Mouse (Mus musculus): ENCODE results near the gene Sez6l2. TPM values are rescaled to one million over a fixed set of nuclear protein-coding genes. Genes with fewer than 3 reads are reported as not detected.

The Sez6l2 gene
- polyA plus RNA-seq, 1 experiment from 2014 or later: 50.5 TPM

GRCm38 (mm10) chr7:126984667-126985444 is 34.5 kb downstream of the Sez6l2 start:
- Histone ChIP-seq H3K27me3 (replicated peaks) (no peaks in the 10 kb centered on the region), H3K4me3 (no peak overlapping the region), H3K4me2 (no peak overlapping the region), H3K9me3 (no peaks in the 10 kb centered on the region), H3K27ac (no peak overlapping the region), H3K4me1 (no peaks in the 10 kb centered on the region), H3K9ac (no peak overlapping the region), H3K36me3 (replicated peaks) (peaks cover 7% of the 10 kb centered on the region; the same call in 1 of the 2 replicates)
- no peak for ATAC-seq (replicated peaks)
- WGBS: 65% methylated on average over 10 of the region's 10 CpGs

DNA sequence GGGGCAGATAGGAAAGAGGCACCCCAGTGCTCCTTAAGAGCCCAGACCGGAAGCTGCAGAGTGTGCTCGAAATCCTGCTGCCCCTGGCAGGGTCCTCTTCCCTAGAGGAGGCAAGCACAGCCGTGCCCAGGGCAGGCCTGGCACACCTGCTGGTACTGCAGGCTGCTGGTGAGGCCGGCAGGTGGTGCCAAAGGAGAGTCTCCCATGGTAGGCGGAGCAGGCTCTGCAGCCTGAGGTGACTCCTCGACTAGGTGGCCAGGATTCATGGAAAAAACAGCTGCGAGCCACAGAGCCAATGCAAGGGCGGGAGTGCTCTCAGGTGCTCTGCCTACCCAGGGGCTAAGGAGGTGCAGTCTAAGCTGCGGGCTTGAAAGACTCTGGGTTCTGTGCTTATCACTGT is 36.0 kb downstream of the Sez6l2 start:
- Histone ChIP-seq H3K36me3 (replicated peaks) (0 out of 2 replicates have a peak, but pooled peaks cover 2% of the 10 kb centered on the region), H3K9ac (no peak overlapping the region), H3K27me3 (replicated peaks) (no peaks in the 10 kb centered on the region), H3K4me3 (no peak overlapping the region), H3K27ac (no peak overlapping the region), H3K4me1 (no peaks in the 10 kb centered on the region), H3K9me3 (no peaks in the 10 kb centered on the region), H3K4me2 (no peak overlapping the region)
- 41% methylated on average over 9 of the region's 9 CpGs for WGBS
- no peak for ATAC-seq (replicated peaks)

DNA sequence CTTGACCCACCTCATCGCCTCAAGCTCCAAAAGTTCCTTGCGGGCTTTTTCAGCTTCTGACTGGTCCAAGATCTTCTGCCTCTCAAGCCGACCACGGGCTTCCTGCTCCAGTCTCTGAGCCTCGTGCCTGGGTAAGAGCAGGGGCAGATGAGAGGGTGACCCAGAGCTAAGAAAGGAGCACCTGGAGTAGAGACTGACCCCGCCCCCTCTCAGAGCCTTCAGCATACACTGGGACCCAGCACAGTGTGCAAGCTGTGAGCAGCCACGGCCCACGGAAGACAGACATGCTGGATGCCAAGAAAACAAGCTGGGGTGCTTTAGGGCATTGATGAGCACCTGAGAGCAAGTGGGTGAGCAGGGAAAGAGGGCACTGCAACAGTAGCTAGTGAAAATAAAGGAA is 38.5 kb downstream of the Sez6l2 start:
- no peak overlapping the region for H3K4me2 ChIP-seq
- no peaks in the 10 kb centered on the region for H3K9me3 ChIP-seq
- H3K4me1 ChIP-seq: no peaks in the 10 kb centered on the region
- ATAC-seq (replicated peaks): no peak
- H3K27ac ChIP-seq: no peak overlapping the region
- H3K36me3 ChIP-seq (replicated peaks): no peaks in the 10 kb centered on the region
- no peak overlapping the region for H3K9ac ChIP-seq
- WGBS: 72% methylated on average over 8 of the region's 8 CpGs
- H3K27me3 ChIP-seq (replicated peaks): no peaks in the 10 kb centered on the region
- H3K4me3 ChIP-seq: no peak overlapping the region

DNA sequence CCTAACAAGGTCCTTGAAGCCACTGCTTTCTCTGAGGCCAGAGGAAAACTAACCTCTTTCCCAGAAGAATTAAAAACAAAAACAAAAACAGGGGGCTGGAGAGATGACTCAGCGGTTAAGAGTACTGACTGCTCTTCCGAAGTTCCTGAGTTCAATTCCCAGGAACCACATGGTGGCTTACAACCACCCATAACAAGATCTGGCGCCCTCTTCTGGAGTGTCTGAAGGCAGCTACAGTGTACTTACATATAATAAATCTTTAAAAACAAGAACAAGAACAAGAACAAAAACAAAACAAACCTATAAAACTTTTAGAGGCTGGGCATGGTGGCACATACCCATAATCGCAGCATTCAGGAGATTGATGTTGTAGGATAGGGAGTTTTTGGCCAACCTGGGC is 46.1 kb downstream of the Sez6l2 start:
- H3K4me3 ChIP-seq: no peak overlapping the region
- WGBS: 82% methylated on average over 4 of the region's 4 CpGs

DNA sequence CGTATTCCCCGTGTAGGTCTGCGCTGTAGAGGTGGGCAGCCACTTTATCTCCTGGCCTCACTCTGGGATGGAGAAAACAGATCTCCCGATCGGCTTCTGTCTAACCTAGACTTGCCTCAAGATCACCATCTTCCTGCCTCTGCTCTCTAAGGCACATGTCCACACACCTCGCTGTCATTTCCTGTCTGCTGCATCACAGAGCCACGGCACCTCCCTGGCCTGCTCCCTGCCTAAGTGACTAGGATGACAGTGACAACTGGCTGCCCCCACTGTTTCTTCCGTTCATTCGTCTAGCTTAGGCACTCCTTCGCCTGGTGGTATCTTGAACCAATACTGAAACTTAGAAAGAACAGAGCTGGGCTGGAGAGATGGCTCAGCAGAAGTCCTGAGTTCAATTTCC is 49.2 kb downstream of the Sez6l2 start:
- Histone ChIP-seq H3K27me3 (replicated peaks) (no peaks in the 10 kb centered on the region), H3K4me2 (no peak overlapping the region), H3K9me3 (no peaks in the 10 kb centered on the region), H3K4me1 (no peaks in the 10 kb centered on the region), H3K4me3 (no peak overlapping the region), H3K9ac (no peak overlapping the region), H3K27ac (no peak overlapping the region), H3K36me3 (replicated peaks) (no peaks in the 10 kb centered on the region)
- WGBS: 85% methylated on average over 10 of the region's 10 CpGs
- no peak for ATAC-seq (replicated peaks)

More for the DNA sequence above, 46.1 kb downstream of the Sez6l2 start:
- Histone ChIP-seq H3K9me3 (no peaks in the 10 kb centered on the region), H3K4me2 (no peak overlapping the region), H3K9ac (no peak overlapping the region), H3K4me1 (no peaks in the 10 kb centered on the region), H3K27ac (no peak overlapping the region), H3K27me3 (replicated peaks) (no peaks in the 10 kb centered on the region), H3K36me3 (replicated peaks) (no peaks in the 10 kb centered on the region)
- ATAC-seq (replicated peaks): no peak

DNA sequence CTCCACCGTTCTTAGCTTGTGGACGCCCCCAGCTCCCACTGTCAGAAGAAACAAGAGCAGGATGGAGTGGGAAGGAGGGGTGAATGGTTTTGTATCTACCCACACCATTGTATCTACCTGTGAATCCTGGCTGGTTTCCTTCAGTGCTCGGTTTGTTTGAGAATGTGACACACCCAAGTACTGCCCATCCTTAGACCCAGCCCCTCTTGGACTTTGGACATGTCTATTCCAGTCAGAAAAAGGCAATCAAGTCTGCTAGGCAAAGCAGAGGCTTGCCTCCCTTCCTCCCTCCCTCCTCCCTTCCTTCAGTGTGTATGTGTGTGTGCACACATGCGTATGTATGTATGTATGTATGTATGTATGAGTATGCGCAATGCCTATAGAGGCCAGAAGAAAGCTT is 53.3 kb downstream of the Sez6l2 start:
- no peak overlapping the region for H3K9ac ChIP-seq
- WGBS: 94% methylated on average over 5 of the region's 5 CpGs
- H3K9me3 ChIP-seq: no peaks in the 10 kb centered on the region
- H3K4me1 ChIP-seq: no peaks in the 10 kb centered on the region
- no peak overlapping the region for H3K4me3 ChIP-seq
- no peaks in the 10 kb centered on the region for H3K36me3 ChIP-seq (replicated peaks)
- ATAC-seq (replicated peaks): no peak
- no peak overlapping the region for H3K27ac ChIP-seq
- no peaks in the 10 kb centered on the region for H3K27me3 ChIP-seq (replicated peaks)
- H3K4me2 ChIP-seq: no peak overlapping the region

DNA sequence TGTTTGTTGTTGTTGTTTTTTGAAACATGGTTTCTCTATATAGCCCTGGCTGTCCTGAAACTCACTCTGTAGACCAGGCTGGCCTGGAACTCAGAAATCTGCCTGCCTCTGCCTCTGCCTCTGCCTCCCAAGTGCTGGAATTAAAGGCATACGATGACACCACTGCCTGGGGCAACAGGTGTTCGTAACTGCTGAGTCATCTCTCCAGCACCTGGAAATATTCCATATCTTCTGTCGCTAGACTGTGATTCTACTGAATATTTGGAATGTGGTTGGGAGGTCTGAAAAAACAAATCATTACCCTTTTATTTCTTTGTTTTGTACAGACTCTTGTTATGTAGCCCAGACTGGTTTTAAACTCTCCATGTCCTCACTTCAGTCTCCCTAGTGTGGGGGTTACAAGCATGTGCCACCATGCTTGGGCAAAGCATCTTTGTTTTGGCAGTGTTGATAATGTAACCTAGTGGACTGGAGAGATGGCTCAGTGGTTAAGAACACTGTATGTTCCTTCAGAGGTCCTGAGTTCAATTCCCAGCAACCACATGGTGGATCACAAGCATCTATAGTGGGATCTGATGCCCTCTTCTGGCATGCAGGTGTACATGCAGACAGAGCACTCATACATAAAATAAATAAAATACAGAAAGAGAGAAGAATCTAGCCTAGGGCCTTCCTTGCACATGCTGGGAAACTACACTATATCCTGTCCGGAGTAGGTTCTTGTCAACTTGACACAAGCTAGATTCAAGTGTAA is 53.9 kb downstream of the Sez6l2 start:
- Histone ChIP-seq H3K27ac (no peak overlapping the region), H3K9ac (no peak overlapping the region), H3K4me1 (no peaks in the 10 kb centered on the region), H3K4me3 (no peak overlapping the region), H3K9me3 (no peaks in the 10 kb centered on the region), H3K27me3 (replicated peaks) (no peaks in the 10 kb centered on the region), H3K4me2 (no peak overlapping the region), H3K36me3 (replicated peaks) (no peaks in the 10 kb centered on the region)
- no peak for ATAC-seq (replicated peaks)
- 93% methylated on average over 4 of the region's 4 CpGs for WGBS

- Histone ChIP-seq H3K4me2 (no peak overlapping the region), H3K9me3 (no peaks in the 10 kb centered on the region), H3K36me3 (replicated peaks) (no peaks in the 10 kb centered on the region), H3K27ac (no peak overlapping the region), H3K4me1 (no peaks in the 10 kb centered on the region), H3K27me3 (replicated peaks) (no peaks in the 10 kb centered on the region), H3K4me3 (no peak overlapping the region), H3K9ac (no peak overlapping the region)
- WGBS: 89% methylated on average over 6 of the region's 6 CpGs
- ATAC-seq (replicated peaks): no peak
Observed at GRCm38 (mm10) chr7:127007313-127008024, 57.1 kb downstream of the Sez6l2 start.

DNA sequence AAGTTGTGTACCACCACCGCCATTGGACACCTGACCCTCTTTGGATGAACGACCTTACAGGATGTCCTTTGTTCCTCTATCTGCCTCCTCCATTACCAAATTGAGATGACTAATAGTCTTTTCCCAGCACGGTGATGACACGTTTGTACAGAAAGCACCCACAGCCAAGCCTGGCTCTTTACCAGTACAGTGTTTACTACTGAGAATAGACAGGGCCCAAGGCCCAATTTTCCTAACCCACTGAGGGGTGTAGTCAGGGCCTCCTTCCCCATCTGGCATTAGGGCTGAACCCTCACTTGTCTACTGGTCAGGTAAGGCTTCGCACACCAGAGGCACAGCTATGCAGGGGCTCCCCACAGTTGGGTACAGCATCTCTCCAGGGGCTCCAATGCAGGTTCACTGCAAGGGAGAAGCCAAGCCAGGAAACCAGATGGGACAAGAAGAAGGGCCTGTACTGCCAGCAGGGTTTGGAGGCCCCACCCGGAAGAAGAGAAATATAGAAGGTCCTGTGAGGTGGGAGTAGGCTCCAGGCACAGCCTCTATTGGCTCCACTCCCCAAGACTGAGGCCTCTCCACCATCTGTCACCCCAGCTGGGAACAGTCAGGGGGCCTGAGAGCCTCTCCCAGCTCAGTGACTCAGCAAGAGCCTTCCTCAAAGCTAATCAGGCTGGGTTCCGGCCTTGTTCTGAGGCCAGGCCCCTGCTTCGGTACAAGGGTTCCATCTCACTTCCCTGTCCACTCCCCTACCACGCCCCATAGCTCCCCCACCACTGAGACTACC is 58.1 kb downstream of the Sez6l2 start:
- H3K36me3 ChIP-seq (replicated peaks): 0 out of 2 replicates have a peak, but pooled peaks cover 6% of the 10 kb centered on the region
- no peak for ATAC-seq (replicated peaks)

DNA sequence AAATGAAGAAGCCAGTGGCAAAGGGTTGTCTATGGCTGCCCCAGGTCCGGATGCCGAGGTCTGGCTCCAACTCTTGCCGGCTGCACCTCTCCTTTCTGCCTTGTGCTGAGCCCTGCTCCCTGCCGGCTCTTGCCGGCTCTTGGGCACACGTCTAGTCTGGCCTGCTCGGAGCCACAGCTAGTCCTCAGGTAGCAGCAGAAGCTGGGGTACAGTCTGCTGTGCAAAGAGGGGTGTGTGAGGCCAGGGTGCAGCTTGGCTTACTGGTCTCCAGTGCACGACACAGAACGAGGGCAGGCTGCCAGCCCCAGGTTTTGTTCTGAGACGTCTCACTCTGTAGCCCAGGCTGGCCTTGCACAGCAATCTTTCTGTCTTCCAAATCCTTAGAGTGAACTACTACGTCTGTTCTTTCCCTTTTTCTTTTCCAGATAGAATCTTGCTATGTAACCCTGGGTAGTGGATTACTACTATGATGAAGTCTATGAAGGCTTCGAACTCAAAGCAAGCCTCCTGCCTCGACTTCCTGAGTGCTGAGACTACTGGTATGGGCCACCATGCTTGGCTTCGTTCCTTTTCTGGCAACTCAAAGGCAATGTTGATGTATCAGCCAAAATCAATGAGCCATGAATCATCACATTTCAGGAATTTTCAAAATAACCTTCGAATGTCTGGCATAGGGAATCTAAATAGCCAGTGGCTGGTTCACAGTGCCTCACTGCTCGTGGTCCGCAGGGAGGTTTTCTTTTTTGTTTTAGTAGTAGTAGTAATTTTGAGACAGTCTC is 59.1 kb downstream of the Sez6l2 start:
- H3K36me3 ChIP-seq (replicated peaks): 0 out of 2 replicates have a peak, but pooled peaks cover 8% of the 10 kb centered on the region
- H3K27me3 ChIP-seq (replicated peaks): no peaks in the 10 kb centered on the region
- peaks cover 9% of the 10 kb centered on the region for H3K4me1 ChIP-seq
- no peak overlapping the region for H3K27ac ChIP-seq
- no peaks in the 10 kb centered on the region for H3K9me3 ChIP-seq
- no peak overlapping the region for H3K4me3 ChIP-seq
- no peak overlapping the region for H3K9ac ChIP-seq
- 83% methylated on average over 17 of the region's 17 CpGs for WGBS
- ATAC-seq (replicated peaks): no peak
- H3K4me2 ChIP-seq: no peak overlapping the region

More for the DNA sequence above, 58.1 kb downstream of the Sez6l2 start:
- no peaks in the 10 kb centered on the region for H3K9me3 ChIP-seq
- WGBS: 67% methylated on average over 9 of the region's 9 CpGs
- H3K27ac ChIP-seq: peak overlapping the region; percentile 40; the same call in 1 of the 2 replicates
- no peak overlapping the region for H3K4me3 ChIP-seq
- no peak overlapping the region for H3K9ac ChIP-seq
- H3K27me3 ChIP-seq (replicated peaks): no peaks in the 10 kb centered on the region
- H3K4me2 ChIP-seq: no peak overlapping the region
- H3K4me1 ChIP-seq: peaks cover 2% of the 10 kb centered on the region; the same call in 1 of the 2 replicates

GRCm38 (mm10) chr7:127011051-127011450 is 60.7 kb downstream of the Sez6l2 start:
- Histone ChIP-seq H3K4me3 (no peak overlapping the region), H3K9ac (no peak overlapping the region), H3K27me3 (replicated peaks) (no peaks in the 10 kb centered on the region), H3K9me3 (no peaks in the 10 kb centered on the region), H3K27ac (no peak overlapping the region), H3K4me2 (no peak overlapping the region), H3K36me3 (replicated peaks) (peaks cover 12% of the 10 kb centered on the region; the same call in 1 of the 2 replicates), H3K4me1 (peaks cover 25% of the 10 kb centered on the region)
- no peak for ATAC-seq (replicated peaks)
- WGBS: 96% methylated on average over 2 of the region's 2 CpGs
